Mouse (Mus musculus): ENCODE results near the gene Vmn1r85.

Gene Vmn1r85

GRCm38 (mm10) chr7:13038621-13039169, 56.3 kb downstream of the Vmn1r85 start:
- in situ Hi-C loops (cut with MboI, MseI), result no loop called here

- in situ Hi-C loops (cut with MboI, MseI), result no loop called here
Observed at GRCm38 (mm10) chr7:13037901-13038555, 56.9 kb downstream of the Vmn1r85 start, which contains the start of gene Ube2m. TSS of gene Ube2m (minus strand) at chr7:13038275.

GRCm38 (mm10) chr7:13037366-13037765, 57.6 kb downstream of the Vmn1r85 start:
- in situ Hi-C loops (cut with MboI, MseI), result no loop called here

GRCm38 (mm10) chr7:13036806-13037205, 58.2 kb downstream of the Vmn1r85 start:
- in situ Hi-C loops (cut with MboI, MseI), result no loop called here

GRCm38 (mm10) chr7:13035211-13035855, 59.6 kb downstream of the Vmn1r85 start:
- in situ Hi-C loops (cut with MboI, MseI), result no loop called here

- in situ Hi-C loops (cut with MboI, MseI), result no loop called here
Observed at GRCm38 (mm10) chr7:13034148-13034977, 60.6 kb downstream of the Vmn1r85 start, which contains the start of gene Chmp2a. TSS of gene Chmp2a (minus strand) at chr7:13034807.

GRCm38 (mm10) chr7:13033451-13034147, 61.4 kb downstream of the Vmn1r85 start:
- in situ Hi-C loops (cut with MboI, MseI), result no loop called here
